Mouse (Mus musculus) liver, adult 2 months (tissue): ENCODE measurements at regions not wholly inside any gene's neighbourhood (a gene's known extent, or its start where the extent isn't known, plus 50 kb on each side); places are given as distances from the start of the nearest gene placed in this dataset.

Experiments
- CTCF ChIP-seq: fragments of 200-500 bp; IDR thresholded peaks from 2 replicates; pipeline ENCODE4 v1.5.1; 2011; ENCODE audit warnings: low read depth, low read length, control low read depth
- POLR2A ChIP-seq: fragments of 200-500 bp; IDR thresholded peaks from 2 replicates; pipeline ENCODE4 v1.6.1; 2011; ENCODE audit warnings: low read length, control low read depth; ENCODE audit not compliant: insufficient read depth; ENCODE audit errors: extremely low read depth

- TF ChIP-seq CTCF (no peak), POLR2A (no peak)
Observed at GRCm38 (mm10) chr9:89479406-89479805, 143.5 kb downstream of the Minar1 start.
